Mouse (Mus musculus) cerebellum, adult 9-10 months (tissue): ENCODE measurements around the gene Plekha5.
"Not testable (repeated sequence)": the region's sequence is repeated elsewhere in the genome, so short reads cannot be mapped to it uniquely, and the experiment has no call there.

Source experiments
- DNase-seq: peaks from one replicate; pipeline ENCODE4 v3.0.0; 2022

Plekha5 gene

DNA sequence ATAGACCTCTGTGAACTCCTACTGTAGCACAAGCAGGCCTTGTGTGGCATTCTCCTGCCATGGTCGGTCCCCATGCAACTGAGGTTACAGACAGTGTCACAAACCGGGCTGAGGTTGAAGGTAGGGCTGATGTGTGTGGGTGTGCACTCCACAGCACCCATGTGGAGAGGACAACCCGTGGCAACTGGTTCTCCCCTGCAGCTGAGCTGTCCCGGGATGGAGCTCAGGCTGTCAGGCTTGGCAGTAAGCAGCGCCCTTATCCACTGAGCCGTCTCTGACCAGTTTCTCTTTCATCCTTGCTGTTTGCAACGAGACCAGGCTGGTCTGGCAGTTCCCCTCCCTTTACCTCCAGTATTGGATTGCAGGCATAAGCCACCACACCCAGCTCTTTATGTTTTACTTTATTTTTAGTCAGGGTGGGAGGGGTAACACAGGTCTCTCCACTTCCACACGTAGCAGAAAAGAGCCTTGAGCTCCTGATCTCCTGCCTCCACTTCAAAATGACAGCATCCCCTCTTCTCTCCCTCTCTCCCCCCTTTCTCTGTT is 162.9 kb downstream of the Plekha5 start:
- DNase-seq = no peak

DNA sequence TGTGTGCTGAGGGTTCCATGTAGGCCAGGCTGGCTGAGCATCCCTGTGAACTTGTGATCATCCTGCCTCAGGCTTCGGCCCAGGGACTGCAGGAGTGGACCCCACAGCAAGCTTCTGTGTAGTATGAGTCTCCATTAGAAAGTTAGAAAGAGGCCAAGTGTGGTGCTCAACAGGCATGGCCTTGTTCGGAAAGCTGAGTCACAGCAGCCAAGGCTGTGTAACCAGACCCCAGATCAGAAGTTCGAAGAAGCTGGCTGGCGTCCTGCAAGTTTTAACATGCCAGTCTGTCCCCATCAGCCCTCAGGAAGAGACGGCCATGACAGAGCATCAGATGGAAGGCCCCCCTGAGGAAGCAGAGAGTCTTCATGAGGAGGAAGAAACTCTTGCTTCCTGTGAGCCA is 167.5 kb downstream of the Plekha5 start:
- no peak for DNase-seq

DNA sequence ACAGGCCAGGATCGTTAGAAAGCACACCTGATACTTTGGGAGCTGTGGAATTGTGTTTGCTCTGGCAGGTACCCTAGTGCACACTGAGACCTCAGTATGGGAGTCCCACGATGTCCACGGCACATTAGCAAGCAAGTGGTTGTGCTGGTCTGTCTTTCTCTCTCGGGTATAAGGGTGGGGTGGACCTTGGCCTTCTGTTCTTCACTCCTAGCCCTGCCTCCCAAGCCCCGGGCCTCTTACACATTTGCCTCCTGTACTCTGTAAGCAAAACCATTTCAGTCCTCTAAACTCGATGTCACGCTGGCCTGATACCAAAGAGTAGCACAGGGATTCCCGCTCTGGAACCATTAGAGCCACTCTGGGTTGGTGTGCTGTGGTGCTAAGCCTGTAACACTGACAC is 168.9 kb downstream of the Plekha5 start:
- DNase-seq = no peak

DNA sequence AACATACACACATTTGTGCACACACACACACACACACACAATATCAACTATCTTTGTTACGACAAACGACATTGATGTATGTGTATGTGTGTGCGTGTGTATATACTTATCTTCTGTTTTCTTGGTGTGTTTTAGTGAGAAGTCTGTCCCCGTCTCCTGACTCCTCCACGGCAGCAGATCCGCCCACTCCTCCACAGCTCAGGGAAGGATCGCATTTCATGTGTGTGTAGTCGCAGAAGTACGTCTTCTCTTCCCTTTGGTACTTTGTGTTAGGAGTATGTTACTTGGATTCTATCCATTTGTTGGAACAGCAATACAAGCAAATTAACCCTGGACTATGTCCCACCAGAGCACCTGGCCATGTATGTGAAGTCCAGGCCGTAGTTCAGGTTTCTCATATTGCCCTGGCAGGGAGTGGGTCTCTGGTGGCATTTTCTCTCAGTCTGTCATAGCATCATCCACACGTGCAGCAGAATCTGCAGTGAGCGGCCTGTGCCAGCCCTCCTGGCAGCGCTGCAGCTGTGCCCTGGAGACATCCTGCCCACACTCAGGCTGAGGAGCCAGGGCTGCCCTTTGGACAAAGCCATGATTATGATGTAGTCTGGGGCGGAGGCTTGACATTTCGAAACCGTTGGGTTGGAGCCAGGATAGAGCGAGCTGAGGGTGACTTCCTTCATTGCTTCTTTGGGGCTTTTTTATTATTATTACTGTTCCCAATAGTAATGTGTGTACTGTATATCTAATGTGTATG is 169.7 kb downstream of the Plekha5 start:
- peak; percentile 61 for DNase-seq

DNA sequence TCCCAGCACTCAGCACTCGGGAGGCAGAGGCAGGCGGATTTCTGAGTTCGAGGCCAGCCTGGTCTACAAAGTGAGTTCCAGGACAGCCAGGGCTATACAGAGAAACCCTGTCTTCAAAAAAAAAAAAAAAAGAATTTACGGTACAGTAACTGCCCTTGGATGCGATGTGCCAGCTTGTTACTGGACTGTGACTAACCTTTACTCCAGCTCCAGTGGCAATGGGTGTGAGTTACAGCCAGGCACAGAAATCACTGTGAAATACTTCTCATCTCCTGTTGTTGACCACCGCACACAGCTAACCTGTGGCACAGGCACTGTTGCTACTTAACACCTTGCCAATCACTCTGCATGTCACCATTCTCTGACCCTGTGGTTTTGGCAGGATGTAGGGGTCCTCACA is 171.7 kb downstream of the Plekha5 start:
- DNase-seq = not testable (repeated sequence)

DNA sequence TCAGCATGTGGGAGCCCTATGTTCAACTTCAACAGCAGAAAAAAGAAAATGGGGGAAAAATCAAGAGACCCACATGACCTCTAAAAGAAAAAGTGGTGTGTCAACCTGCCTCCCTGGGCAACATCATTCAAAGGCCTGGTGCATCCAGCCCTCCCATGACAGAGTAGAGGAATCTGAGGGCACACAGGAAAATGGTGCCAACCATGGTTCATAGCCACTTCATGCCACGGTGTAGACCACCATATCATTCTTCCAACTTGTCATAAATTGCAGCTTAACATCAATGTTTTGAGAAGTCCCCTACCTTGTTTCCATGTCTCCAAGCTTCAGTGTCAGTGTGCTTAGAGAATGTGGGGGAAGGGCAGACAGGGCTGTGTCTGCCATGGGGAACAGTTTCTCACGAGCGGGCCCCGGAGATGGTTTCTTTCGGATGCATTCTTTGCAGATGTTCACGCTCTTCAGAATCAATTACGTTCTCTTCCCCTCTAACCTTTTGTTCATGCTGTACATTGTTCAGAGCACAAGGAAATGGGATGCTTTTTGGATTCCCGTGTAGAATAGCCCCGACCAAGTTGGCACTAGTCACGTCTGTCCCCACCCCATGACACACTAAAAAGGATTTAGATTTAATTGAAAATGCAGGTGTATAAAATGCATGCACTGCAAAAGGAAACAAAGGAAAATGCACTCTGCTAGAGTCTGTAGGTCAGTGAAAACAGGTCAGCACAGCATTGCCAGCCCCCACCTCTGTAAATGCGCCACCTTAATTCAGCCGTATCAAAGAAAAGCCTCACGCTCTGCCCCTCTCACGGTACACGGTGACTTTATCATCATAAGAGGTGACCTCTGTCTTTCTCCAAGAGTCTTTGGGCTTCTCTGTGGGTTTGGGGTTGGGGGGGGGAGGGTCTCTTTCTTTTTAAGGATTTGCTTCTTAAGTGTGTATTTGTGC is 173.8 kb downstream of the Plekha5 start:
- no peak for DNase-seq

DNA sequence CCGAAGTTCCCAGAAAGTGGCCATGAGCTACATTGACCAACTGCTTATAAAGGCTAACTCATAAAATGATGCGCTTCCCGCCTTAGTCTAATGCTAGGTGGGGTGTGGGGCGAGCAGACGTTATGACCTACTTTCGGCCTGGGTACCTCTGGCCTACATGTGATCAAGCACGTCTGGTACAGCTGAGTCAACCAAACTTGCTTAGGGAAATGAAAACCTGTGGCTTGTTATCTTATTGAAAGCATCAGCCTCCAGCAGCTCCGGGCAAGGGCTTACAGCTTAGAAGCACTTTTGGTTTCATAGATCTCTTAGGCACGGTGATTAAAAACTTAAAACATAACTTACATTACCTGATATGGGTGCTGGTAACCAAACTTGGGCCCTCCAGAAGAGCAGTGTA is 174.7 kb downstream of the Plekha5 start:
- no peak for DNase-seq

DNA sequence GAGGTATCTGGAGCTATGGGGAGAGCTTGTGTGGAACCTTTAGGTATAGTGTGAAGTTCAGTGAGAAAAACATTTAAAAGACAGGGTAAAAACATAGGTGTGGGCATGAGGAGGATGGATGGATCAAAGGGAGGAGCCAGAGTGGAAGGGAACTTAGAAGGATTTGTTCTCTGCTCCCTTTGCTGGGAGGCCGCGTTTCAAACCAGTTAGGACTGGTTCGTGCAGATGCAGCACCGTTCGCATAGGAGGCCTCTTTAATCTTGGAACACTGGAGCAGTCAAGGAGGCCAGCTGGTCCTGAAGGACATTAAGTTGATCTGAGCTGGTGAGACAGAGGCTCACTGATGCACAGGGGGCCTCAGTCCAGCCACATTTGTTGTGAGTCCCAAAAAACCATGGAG is 175.5 kb downstream of the Plekha5 start:
- DNase-seq = no peak

DNA sequence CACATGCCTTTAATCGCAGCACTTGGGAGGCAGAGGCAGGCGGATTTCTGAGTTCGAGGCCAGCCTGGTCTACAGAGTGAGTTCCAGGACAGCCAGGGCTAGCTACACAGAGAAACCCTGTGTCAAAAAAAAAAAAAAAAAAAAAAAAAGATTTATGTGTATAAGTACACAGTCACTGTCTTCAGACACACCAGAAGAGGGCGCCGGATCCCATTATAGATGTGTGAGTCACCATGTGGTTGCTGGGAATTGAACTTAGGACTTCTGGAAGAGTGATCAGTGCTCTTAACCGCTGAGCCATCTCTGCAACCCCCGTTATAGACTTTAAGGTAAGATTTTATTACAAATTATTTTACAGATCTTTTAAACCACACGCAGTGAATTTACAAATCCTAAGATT is 176.8 kb downstream of the Plekha5 start:
- DNase-seq = not testable (repeated sequence)

DNA sequence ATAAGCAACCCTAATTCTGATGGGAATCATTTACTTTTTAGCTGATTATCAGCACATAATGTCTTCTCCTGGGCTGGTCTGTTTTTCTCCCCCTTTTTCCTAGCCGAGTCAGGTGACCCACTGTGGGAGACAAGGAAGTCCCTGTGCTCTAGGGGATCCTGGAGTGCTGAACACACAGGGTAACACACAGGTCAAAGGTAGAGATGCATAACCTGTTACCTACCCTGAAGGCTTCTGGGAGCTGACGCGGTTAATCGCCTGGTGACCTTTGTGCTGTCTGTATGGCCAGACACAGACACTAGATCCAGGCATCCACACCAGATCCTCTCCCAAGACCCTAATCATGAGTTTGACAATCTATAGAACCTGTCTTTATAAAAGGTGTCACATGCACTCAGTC is 177.3 kb downstream of the Plekha5 start:
- no peak for DNase-seq

DNA sequence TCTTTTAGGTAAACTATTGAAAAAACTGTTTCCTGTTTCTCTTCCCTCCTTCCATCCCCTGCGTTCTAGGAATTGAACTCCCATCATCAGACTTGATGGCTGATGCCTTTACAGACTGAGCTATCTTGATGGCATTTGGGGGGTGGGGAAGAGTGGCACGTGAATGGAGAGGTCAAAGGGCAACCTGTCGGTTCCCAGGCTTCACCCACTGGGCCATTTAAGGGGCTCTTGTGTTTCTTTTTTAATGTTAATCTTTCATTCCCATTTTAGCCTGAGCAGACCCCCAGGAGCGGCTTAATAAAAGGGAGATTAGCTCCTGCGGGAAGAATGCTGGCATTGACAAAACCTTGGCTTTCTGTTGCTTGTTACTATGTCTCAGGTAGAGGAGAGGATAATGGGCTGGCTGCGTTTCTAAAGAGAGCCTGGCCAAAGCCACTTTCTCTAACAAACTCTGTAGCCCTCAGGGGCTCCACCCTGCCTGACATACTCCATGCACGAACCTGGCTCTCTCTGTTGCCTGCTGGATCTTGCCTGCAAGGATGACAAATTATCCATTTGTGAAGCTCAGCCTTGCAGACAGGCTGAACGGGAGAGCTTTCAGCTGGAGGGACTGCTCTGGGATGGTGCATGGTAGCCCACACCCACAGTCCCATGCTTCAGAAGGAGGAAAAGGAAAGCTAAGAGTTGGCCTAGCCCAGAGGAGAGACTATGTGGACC is 179.5 kb downstream of the Plekha5 start:
- DNase-seq = no peak

DNA sequence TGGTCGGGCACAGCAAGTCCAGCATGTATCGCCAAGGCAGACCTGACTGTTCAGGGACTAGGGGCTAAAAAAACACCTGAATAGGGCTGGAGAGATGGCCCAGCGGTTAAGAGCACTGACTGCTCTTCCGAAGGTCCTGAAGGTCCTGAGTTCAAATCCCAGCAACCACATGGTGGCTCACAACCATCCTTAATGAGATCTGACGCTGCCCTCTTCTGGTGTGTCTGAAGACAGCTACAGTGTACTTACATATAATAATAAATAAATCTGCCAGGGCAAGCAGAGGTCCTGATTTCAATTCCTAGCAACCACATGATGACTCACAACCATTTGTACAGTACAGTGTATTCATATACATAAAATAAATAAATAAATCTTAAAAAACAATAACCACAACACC is 181.3 kb downstream of the Plekha5 start:
- DNase-seq = not testable (repeated sequence)

DNA sequence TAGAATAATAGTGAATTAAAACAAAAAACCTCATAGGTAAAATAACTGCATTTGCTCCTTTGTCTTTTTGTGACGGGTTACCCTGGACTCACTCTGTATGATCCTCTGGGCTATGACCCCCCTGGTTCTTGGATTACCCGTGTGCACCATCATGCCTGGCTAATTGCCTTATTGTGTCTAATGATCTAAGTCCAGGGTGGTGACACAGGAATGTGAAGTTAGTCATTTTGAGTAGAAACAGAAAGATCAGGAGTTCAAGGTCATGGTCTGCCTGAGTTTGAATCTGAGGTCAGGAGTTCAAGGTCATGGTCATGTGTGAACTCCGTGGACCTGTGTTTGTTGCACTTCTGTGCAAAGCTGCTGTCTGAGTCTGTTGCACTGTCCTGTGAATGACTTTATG is 181.9 kb downstream of the Plekha5 start:
- no peak for DNase-seq

DNA sequence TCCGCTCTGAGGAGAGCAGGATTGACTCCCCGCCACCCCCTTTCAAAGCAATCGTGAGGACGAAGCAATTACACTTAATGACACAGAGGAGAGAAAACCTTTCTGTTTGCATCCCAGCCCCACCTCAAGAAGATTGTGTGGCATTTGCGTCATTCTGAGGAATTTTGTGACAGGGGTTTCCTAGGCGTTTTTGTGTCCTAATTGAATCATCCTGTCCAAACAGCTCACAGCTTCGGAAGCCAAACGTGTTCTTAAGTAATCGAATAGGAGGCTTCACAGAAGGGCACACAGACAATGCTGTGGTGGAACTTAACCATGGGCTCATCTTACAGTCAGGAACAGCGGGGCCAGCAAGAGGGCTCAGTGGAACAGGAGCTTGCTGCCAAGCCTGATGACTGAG is 182.7 kb downstream of the Plekha5 start:
- no peak for DNase-seq

DNA sequence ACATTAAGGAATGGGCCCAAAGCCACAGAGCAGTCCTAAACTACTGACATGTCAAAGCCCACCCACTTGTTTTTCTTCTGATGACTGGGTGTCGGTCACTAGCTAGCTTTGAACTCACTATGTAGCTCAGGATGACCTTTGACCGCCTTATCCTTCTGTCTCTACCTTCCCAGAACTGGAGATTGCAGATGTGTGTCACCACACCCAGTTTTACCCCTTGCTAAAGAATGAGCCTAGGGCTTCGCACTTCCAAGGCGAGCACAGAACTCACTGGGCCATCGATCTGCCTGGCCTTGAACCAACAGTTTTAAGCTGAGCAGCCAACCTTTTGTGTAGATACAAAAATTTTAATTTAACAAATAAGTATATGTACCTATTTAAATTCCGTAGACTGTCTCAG is 184.8 kb downstream of the Plekha5 start:
- DNase-seq = no peak

DNA sequence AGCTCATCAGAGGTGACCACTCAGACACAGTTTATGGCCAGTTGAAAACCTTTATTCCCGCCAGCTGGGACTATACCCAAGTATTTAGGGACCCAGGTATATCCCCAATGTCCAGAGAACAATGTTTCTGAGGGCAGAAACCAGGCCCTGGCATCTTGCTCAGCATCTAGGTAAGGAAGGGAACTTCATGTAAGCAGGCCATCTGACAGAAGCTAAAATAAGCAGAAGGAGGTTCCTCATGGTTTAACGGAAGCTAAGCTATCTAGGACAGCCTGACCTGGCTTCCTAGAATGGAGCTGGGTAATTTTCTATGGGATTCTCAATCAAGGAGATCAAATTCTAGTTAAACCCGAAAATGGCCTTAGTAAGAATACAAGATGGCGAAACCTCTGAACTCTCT is 185.7 kb downstream of the Plekha5 start:
- no peak for DNase-seq

DNA sequence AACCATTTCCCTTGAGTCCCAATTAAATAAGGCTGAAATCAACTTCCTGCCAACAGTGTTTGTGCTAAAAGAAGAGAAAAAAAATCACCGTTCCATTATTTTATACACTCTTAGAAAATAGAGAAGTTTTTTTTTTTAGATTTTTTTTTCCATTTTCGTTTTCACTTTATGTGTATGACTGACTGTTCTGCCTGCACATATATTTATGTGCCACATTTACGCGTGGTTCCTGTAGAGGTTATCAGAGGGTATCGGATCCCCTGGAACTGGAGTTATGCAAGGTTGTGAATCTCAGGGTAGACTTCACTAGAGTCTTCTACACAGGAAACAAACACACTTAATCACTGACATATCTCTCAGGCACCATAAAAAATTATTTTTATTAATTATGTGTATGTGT is 186.3 kb downstream of the Plekha5 start:
- DNase-seq = no peak

DNA sequence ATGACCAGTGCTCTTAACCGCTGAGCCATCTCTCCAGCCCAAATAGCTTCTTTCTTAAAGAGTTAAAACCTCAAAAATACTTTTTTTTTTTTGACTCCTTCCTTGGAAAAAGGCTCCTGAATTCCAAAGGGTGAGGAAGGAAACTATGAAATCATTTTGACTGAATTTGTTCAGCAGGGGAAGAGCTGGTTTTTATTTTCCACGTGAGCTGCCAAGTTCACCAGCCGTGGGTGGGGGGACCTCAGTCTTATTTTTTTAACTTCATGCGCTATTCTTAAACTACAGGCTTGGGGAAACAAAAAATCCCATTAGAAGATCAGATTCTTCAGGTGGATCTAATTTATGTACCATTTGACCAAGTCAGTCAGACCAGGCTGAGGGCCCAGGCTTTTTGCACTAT is 187.4 kb downstream of the Plekha5 start:
- DNase-seq = no peak

DNA sequence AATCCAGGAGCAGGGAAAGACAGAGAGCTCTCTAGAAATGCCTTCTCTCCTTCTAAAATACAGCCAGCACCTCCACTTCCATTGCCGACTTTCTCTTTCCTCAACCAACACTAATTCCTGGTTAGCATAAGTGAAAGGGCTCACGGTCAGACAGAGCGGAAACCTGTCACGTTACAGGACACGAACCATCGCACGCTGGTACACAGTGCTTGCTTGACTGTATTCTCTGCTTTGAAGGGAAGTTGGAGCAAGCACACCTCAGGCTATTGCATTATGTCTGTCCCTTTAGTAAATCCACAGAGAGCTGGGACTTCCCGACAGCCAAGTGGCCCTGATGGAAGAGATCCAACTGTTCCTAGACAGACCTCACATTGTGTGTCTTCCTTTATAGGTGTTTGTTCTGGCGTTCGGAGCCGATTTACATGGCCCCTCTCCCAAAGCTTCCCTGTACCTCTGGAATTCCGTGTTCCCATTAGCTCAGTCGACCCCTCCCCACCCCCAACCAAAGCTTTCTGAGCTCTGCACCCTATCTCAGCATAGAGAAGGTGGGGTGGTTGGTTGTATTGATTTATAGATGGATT is 188.1 kb downstream of the Plekha5 start:
- DNase-seq = no peak

DNA sequence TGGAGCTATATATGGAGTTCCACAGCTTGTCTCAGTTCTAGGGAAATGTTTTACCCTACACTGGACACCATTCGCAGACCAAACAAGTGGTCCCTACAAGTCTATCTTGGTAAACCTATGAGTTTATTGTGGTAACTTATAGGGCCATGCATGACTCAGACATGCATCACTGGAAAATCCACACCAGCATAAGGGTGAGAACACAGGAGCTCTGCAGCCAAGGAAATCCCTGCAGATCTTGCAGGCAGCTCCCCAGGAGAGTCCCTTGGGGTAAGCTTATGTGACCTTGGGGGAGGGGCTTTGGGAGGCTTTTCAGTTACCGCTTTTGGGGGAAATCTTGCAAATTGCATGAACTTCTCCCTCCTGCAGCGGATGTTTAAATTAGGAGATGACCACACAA is 190.0 kb downstream of the Plekha5 start:
- DNase-seq = no peak

DNA sequence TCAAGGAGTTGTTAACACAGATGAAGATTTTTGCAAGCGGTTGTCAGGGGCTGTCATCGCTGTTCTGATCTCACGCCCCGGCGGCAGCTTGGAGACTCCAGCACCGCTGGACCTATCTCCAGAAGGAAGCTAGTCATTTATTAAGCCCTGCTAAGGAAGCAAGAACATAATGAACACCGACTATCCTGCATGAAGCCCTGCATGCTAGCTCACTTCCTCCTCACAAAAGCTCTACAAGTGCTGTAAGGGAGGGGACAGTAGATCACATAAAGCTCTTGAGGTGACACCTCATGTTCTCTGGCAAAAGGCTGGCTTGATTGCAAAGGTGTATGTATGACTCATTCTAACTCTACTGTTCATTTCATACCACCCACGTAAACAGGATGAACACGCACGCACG is 190.9 kb downstream of the Plekha5 start:
- no peak for DNase-seq

DNA sequence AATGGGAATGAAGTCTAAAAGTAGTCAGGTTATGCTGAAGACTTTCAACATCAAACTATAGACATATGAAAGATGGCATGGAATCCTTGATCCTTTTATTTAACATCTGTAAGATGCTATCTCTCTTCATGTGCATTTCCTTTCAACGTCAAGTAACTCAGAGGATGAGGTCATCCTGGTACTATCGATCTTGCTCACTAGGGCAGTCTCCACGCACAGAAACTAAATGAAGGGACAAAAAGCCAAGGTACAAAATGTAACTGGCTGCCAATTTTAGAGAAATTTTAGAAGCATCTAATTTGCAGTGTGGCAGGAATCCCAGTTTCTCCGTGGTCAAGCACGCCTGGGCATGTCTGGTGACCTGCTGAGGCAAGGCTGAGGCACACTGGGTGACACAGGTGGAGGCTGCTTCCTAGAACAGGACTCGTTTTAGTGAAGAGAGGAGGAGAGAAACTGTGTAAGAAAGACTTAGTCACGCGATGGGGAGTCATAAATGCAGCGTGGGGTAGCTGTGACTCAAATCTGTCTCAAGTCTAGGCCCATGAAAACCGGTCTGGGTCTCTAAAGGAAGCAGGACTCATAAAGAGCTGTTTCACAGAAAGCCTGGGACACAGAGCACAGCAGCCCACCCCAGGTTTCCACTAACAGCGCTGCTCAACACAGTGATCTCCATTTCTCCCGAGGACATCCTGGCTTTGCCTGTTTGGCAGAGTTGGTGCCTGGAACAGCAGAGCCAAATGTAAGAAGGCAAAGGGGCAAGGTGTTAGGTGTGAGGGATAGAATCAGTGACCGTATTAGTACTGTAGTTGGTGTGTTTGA is 196.9 kb downstream of the Plekha5 start:
- no peak for DNase-seq
